Mouse (Mus musculus) liver, adult 2 months (tissue): ENCODE data around the gene Dcaf17.

Experiments used
- CTCF ChIP-seq: fragments of 200-500 bp; IDR thresholded peaks from 2 replicates; pipeline ENCODE4 v1.5.1; 2011; ENCODE audit warnings: low read depth, low read length, control low read depth
- POLR2A ChIP-seq: fragments of 200-500 bp; IDR thresholded peaks from 2 replicates; pipeline ENCODE4 v1.6.1; 2011; ENCODE audit warnings: low read length, control low read depth; ENCODE audit not compliant: insufficient read depth; ENCODE audit errors: extremely low read depth

GRCm38 (mm10) chr2:71134041-71134505, 78.9 kb downstream of the Dcaf17 start:
- TF ChIP-seq POLR2A (no peak), CTCF (no peak)
